ENCODE assay signal across 8 mouse cellular contexts in the genomic region with DNA sequence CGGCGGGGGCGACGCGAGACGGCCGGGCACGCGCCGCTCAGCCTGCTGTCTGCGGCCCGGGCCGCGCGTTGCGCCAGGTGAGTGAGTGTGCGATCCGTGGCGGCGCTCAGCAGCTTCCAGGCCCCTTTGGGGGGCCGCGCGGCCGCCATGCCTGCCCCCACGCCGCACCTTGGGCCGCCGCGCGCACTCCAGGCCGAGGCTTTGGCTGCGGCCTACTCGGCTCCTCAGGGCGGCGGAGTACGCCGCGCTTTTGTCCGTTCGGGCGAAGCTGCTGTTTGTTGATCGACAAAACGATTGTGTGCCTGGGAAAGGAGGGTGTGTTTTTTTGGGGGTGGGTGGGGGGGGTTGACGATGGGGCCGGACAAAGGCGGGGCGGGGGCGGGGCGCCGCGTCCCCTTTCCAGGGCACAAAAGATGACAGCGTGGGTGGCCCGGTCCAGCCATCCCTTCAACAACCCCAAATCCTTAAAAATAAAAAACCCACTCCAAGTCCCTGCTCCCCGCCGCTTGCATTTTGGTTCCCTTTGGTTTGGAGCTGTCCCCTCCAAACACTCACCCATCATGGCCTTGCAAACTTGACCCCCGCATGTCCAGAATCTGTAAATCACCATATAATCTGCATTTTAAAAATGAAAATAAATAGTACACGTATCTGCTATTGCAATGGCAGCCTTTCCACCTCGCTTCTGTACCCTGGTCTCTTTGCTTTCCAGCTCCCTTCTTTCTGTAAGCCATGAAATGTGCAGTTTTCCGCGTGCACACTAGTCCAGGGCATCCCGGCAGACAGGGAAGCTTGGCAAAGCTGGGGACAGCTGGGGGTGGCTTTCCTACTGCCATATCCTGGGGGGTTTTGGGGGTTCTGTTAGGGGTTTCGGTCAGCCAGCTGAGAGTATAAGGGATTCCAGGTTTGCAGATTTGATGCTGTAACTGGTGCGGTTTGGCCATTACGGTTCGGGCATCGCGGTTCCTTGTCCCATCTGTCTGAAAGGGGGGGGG. TPM values are rescaled to one million over a fixed set of nuclear protein-coding genes. Genes with fewer than 3 reads are reported as not detected.
DNase-seq lines count a peak whose midpoint lies in the region; ATAC-seq and TF ChIP-seq lines count a peak whose summit lies in the region.

No protein-coding gene starts in this region.

- peak; percentile 61 for ATAC-seq in heart, embryonic 12.5 days (ENCODE audit: insufficient number of reproducible peaks, low FRiP score)
- peak; percentile 49 for ATAC-seq in hindbrain, postnatal 0 days

- TF ChIP-seq POLR2A in CH12.LX (IDR thresholded peaks at IDR 0.05; ENCODE audit: low read depth, low read length) = no peak

- H3K79me2 ChIP-seq in CH12.LX (replicated peaks; ENCODE audit: control insufficient read depth, extremely low read depth, insufficient read depth, poor library complexity, severe bottlenecking) (peaks cover 5% of the 10 kb centered on the region), macrophage (ENCODE audit: inconsistent target) (peaks cover 48% of the 10 kb centered on the region)

- H3K4me3 ChIP-seq in heart, embryonic 12.5 days = peak overlapping the region; percentile 97
- H3K4me3 ChIP-seq in CH12.LX (replicated peaks in 1 of 3; ENCODE audit: low read depth in 2 of 3, low read length in 2 of 3, poor library complexity in 1 of 3) (peak overlapping the region; percentile 56 to 75 (median 68)), macrophage (ENCODE audit: inconsistent target) (peak overlapping the region; percentile 35)
- H3K4me3 ChIP-seq in hindbrain, postnatal 0 days (ENCODE audit: low read length) = peak overlapping the region; percentile 90

- in situ Hi-C loops in CH12.LX (cut with MboI; ENCODE audit: low pct_ligation_motif_present, low pct_unique_long_range_greater_than_20kb, low sequenced_read_pairs) = no loop called here

- peak overlapping the region; percentile 87 for H3K4me2 ChIP-seq in heart, embryonic 12.5 days
- peak overlapping the region; percentile 98 for H3K4me2 ChIP-seq in CH12.LX (ENCODE audit: insufficient read depth, low read depth, poor library complexity, severe bottlenecking)
- peak overlapping the region; percentile 84 for H3K4me2 ChIP-seq in hindbrain, postnatal 0 days (ENCODE audit: low read depth, low read length)

- TF ChIP-seq RAD21 in CH12.LX (IDR thresholded peaks at IDR 0.05; ENCODE audit: low read depth, low read length) = no peak

- H3K9me3 ChIP-seq in heart, embryonic 12.5 days (replicated peaks) = no peaks in the 10 kb centered on the region
- H3K9me3 ChIP-seq in CH12.LX (replicated peaks; ENCODE audit: low read length) = no peaks in the 10 kb centered on the region
- H3K9me3 ChIP-seq in hindbrain, postnatal 0 days (ENCODE audit: low read length) = no peaks in the 10 kb centered on the region

- peak overlapping the region; percentile 97 for H3K27ac ChIP-seq in heart, embryonic 12.5 days (ENCODE audit: poor library complexity, severe bottlenecking)
- peak overlapping the region; percentile 36 for H3K27ac ChIP-seq in CH12.LX (ENCODE audit: insufficient read depth, low read depth)
- H3K27ac ChIP-seq in hindbrain, postnatal 0 days = peak overlapping the region; percentile 98
- H3K27ac ChIP-seq in macrophage = no peak overlapping the region

- H3K4me1 ChIP-seq in heart, embryonic 12.5 days (replicated peaks) = peaks cover 50% of the 10 kb centered on the region
- peaks cover 11 to 52% of the 10 kb centered on the region in 2 experiments for H3K4me1 ChIP-seq in CH12.LX (ENCODE audit: control insufficient read depth in 1 of 2, insufficient read depth in 2 of 2)
- peaks cover 20% of the 10 kb centered on the region for H3K4me1 ChIP-seq in hindbrain, postnatal 0 days (ENCODE audit: insufficient read depth, low read length)

- TF ChIP-seq EP300 in CH12.LX (IDR thresholded peaks at IDR 0.05; ENCODE audit: low read length) = no peak

- WGBS in heart, embryonic 12.5 days = 3% methylated on average over 64 of the region's 67 CpGs
- 1% methylated on average over 67 of the region's 67 CpGs for WGBS in hindbrain, postnatal 0 days
- WGBS in macrophage (ENCODE audit: missing documents) = 5% methylated on average over 52 of the region's 67 CpGs

- dilution Hi-C loops in CH12.LX (cut with MboI; ENCODE audit: extremely low pct_ligation_motif_present, extremely low pct_unique_long_range_greater_than_20kb, low sequenced_read_pairs) = no loop called here

- peak overlapping the region; percentile 96 for H3K9ac ChIP-seq in heart, embryonic 12.5 days
- H3K9ac ChIP-seq in CH12.LX (ENCODE audit: insufficient read depth, low read depth) = peak overlapping the region; percentile 64
- peak overlapping the region; percentile 95 for H3K9ac ChIP-seq in hindbrain, postnatal 0 days (replicated peaks; ENCODE audit: low read length)

- TF ChIP-seq CTCF in CH12.LX (conservative IDR thresholded peaks at IDR 0.05 in 1 of 2, IDR thresholded peaks at IDR 0.05 in 1 of 2; ENCODE audit: low read depth in 2 of 2, low read length in 2 of 2) = no peak
- no peak for TF ChIP-seq CTCF in hindbrain, postnatal 0 days (IDR thresholded peaks at IDR 0.05; ENCODE audit: low read depth)

- H3K36me3 ChIP-seq in heart, embryonic 12.5 days = peaks cover 21% of the 10 kb centered on the region
- H3K36me3 ChIP-seq in CH12.LX (replicated peaks in 1 of 2; ENCODE audit: control insufficient read depth in 1 of 2, insufficient read depth in 1 of 2, low read length in 1 of 2) = peaks cover 13 to 31% of the 10 kb centered on the region in 2 experiments
- H3K36me3 ChIP-seq in hindbrain, postnatal 0 days (ENCODE audit: insufficient read depth, low read length) = no peaks in the 10 kb centered on the region
- no peaks in the 10 kb centered on the region for H3K36me3 ChIP-seq in macrophage (ENCODE audit: inconsistent target)

- DNase-seq in heart, adult 11 months = no peak
- no peak for DNase-seq in CH12.LX (ENCODE audit: extremely low read depth)
- DNase-seq in embryo, embryonic 10.5 days (ENCODE audit: low spot score) = peak; percentile 62
- peak; percentile 51 for DNase-seq in hindbrain, postnatal 0 days (ENCODE audit: low spot score)
- no peak for DNase-seq in spleen, adult 12 weeks (ENCODE audit: low spot score)
- no peak for DNase-seq in spleen, postnatal 4 days (ENCODE audit: low spot score in 2 of 2)

- H3K27me3 ChIP-seq in heart, embryonic 12.5 days (replicated peaks) = no peaks in the 10 kb centered on the region
- H3K27me3 ChIP-seq in CH12.LX (replicated peaks) = no peaks in the 10 kb centered on the region
- no peaks in the 10 kb centered on the region for H3K27me3 ChIP-seq in hindbrain, postnatal 0 days (ENCODE audit: insufficient read depth, low read length)

RNA-seq across cellular contexts. Expression of a gene that starts 0.6 kb away (rescaled TPM):
- polyA plus RNA-seq in heart, embryonic 12.5 days (2016; fragmentation: Nextera tagmentation; extraction: Ambion mirVana) = 34.3 and 37.1 TPM in 2 replicates
- total RNA-seq in CH12.LX (2012; rRNA removed) (12.5 and 19.5 TPM in 2 replicates), CH12.LX (2014; rRNA removed) (9.8 and 12.3 TPM in 2 replicates)
- polyA plus RNA-seq in CH12.LX (2012; ENCODE audit: insufficient read length, low read depth) (10.5 and 14.2 TPM in 2 replicates), macrophage (2018) (6.8 to 13.1 TPM (median 8.6 TPM) in 3 replicates)
- total RNA-seq in hindbrain, postnatal 0 days (2014; rRNA removed) = 137 and 144 TPM in 2 replicates
- 42.5 and 42.6 TPM in 2 replicates for polyA plus RNA-seq in hindbrain, postnatal 0 days (2015; fragmentation: Nextera tagmentation; extraction: Ambion mirVana)
- total RNA-seq in macrophage (2018; cell fraction: chromatin; rRNA removed) = 10 to 100 TPM; 19.0 to 65.4 (median 41.1) TPM
- 10 to 100 TPM in 20 of 26 experiments, 1 to 10 TPM in 6; 6.7 to 16.1 (median 12.1) TPM for total RNA-seq in macrophage (2018; cell fraction: cytosol; rRNA removed)
- 10 to 100 TPM; 11.3 to 39.3 (median 19.5) TPM for total RNA-seq in macrophage (2018; cell fraction: nucleus; rRNA removed)

RNA-seq across cellular contexts. Expression of a gene that starts 23.3 kb away (rescaled TPM):
- polyA plus RNA-seq in heart, embryonic 12.5 days (2016; fragmentation: Nextera tagmentation; extraction: Ambion mirVana) = 88.4 and 91.2 TPM in 2 replicates
- total RNA-seq in CH12.LX (2012; rRNA removed) (220 and 249 TPM in 2 replicates), CH12.LX (2014; rRNA removed) (144 and 161 TPM in 2 replicates)
- polyA plus RNA-seq in CH12.LX (2012; ENCODE audit: insufficient read length, low read depth) (184 and 249 TPM in 2 replicates), macrophage (2018) (2.3 to 57.4 TPM (median 13.6 TPM) in 3 replicates)
- 28.2 and 31.4 TPM in 2 replicates for total RNA-seq in hindbrain, postnatal 0 days (2014; rRNA removed)
- 18.8 and 20.5 TPM in 2 replicates for polyA plus RNA-seq in hindbrain, postnatal 0 days (2015; fragmentation: Nextera tagmentation; extraction: Ambion mirVana)
- 10 to 100 TPM in 13 of 26 experiments, 1 to 10 TPM in 13; 2.4 to 31.3 (median 10.2) TPM for total RNA-seq in macrophage (2018; cell fraction: chromatin; rRNA removed)
- total RNA-seq in macrophage (2018; cell fraction: cytosol; rRNA removed) = 1 to 10 TPM; 3.9 to 9.2 (median 5.9) TPM
- total RNA-seq in macrophage (2018; cell fraction: nucleus; rRNA removed) = 10 to 100 TPM in 3 of 26 experiments, 1 to 10 TPM in 23; 3.7 to 97.3 (median 6.4) TPM

RNA-seq across cellular contexts. Expression of a gene that starts 26.4 kb away (rescaled TPM):
- not detected in 2 replicates for polyA plus RNA-seq in heart, embryonic 12.5 days (2016; fragmentation: Nextera tagmentation; extraction: Ambion mirVana)
- total RNA-seq in CH12.LX (2012; rRNA removed) (not detected in 2 replicates), CH12.LX (2014; rRNA removed) (not detected in 2 replicates)
- polyA plus RNA-seq in CH12.LX (2012; ENCODE audit: insufficient read length, low read depth) (0.23 TPM in 1 of 2 replicates, not detected in the other), macrophage (2018) (not detected in 3 replicates)
- not detected in 2 replicates for total RNA-seq in hindbrain, postnatal 0 days (2014; rRNA removed)
- not detected in 2 replicates for polyA plus RNA-seq in hindbrain, postnatal 0 days (2015; fragmentation: Nextera tagmentation; extraction: Ambion mirVana)
- total RNA-seq in macrophage (2018; cell fraction: chromatin; rRNA removed) = not detected
- total RNA-seq in macrophage (2018; cell fraction: cytosol; rRNA removed) = not detected
- total RNA-seq in macrophage (2018; cell fraction: nucleus; rRNA removed) = not detected

RNA-seq across cellular contexts. Expression of a gene that starts 33.8 kb away (rescaled TPM):
- 59.1 and 60.0 TPM in 2 replicates for polyA plus RNA-seq in heart, embryonic 12.5 days (2016; fragmentation: Nextera tagmentation; extraction: Ambion mirVana)
- 18.8 and 23.3 TPM in 2 replicates for total RNA-seq in CH12.LX (2012; rRNA removed)
- total RNA-seq in CH12.LX (2014; rRNA removed) = 17.0 and 17.3 TPM in 2 replicates
- polyA plus RNA-seq in CH12.LX (2012; ENCODE audit: insufficient read length, low read depth) = 17.9 and 18.5 TPM in 2 replicates
- 12.4 and 13.9 TPM in 2 replicates for total RNA-seq in hindbrain, postnatal 0 days (2014; rRNA removed)
- polyA plus RNA-seq in hindbrain, postnatal 0 days (2015; fragmentation: Nextera tagmentation; extraction: Ambion mirVana) = 16.0 and 17.0 TPM in 2 replicates
- total RNA-seq in macrophage (2018; cell fraction: chromatin; rRNA removed) = 10 to 100 TPM in 18 of 26 experiments, 1 to 10 TPM in 8; 3.7 to 35.4 (median 12.4) TPM
- 10 to 100 TPM; 28.2 to 67.4 (median 39.0) TPM for total RNA-seq in macrophage (2018; cell fraction: cytosol; rRNA removed)
- total RNA-seq in macrophage (2018; cell fraction: nucleus; rRNA removed) = 10 to 100 TPM; 10.8 to 40.1 (median 19.8) TPM
- 40.0 to 53.0 TPM (median 46.8 TPM) in 3 replicates for polyA plus RNA-seq in macrophage (2018)

RNA-seq across cellular contexts. Expression of a gene that starts 49.9 kb away (rescaled TPM):
- polyA plus RNA-seq in heart, embryonic 12.5 days (2016; fragmentation: Nextera tagmentation; extraction: Ambion mirVana) = 8.6 and 9.5 TPM in 2 replicates
- total RNA-seq in CH12.LX (2012; rRNA removed) = 15.9 and 17.6 TPM in 2 replicates
- total RNA-seq in CH12.LX (2014; rRNA removed) = 4.5 and 6.4 TPM in 2 replicates
- polyA plus RNA-seq in CH12.LX (2012; ENCODE audit: insufficient read length, low read depth) = 14.6 and 18.6 TPM in 2 replicates
- 3.1 and 3.4 TPM in 2 replicates for total RNA-seq in hindbrain, postnatal 0 days (2014; rRNA removed)
- polyA plus RNA-seq in hindbrain, postnatal 0 days (2015; fragmentation: Nextera tagmentation; extraction: Ambion mirVana) = 1.2 and 1.3 TPM in 2 replicates
- total RNA-seq in macrophage (2018; cell fraction: chromatin; rRNA removed) = 10 to 100 TPM; 20.0 to 66.0 (median 29.6) TPM
- total RNA-seq in macrophage (2018; cell fraction: cytosol; rRNA removed) = 10 to 100 TPM; 29.2 to 68.9 (median 35.2) TPM
- total RNA-seq in macrophage (2018; cell fraction: nucleus; rRNA removed) = 10 to 100 TPM; 18.9 to 54.1 (median 29.3) TPM
- polyA plus RNA-seq in macrophage (2018) = 19.5 to 36.1 TPM (median 21.2 TPM) in 3 replicates

Comparison
In these comparisons a context has a peak if more than half of its experiments do, and no peak if none do; other contexts are left out.
1. H3K4me3 ChIP-seq: peak in every context shown above with its lines; median percentile 97 in heart, embryonic 12.5 days; 90 in hindbrain, postnatal 0 days; 68 in CH12.LX; 35 in macrophage.
2. DNase-seq: peak in embryo, embryonic 10.5 days (single experiment) and hindbrain, postnatal 0 days (single experiment); none in heart, adult 11 months (single experiment), CH12.LX (single experiment), spleen, adult 12 weeks (single experiment) and spleen, postnatal 4 days (0 of 2).
3. Peak in every context shown above with its lines, with median percentiles within 50 percentile points of each other: H3K4me2 ChIP-seq and H3K9ac ChIP-seq.